Mouse (Mus musculus) spleen, adult 2 months (tissue): ENCODE results near the gene Mybpc3. TPM values are rescaled to one million over a fixed set of nuclear protein-coding genes. Genes with fewer than 3 reads are reported as not detected.

ENCODE experiments used
- DNase-seq, 2 experiments: peaks; one replicate each; pipeline versions ENCODE4 v3.0.0 to v3.0.0-alpha.2; 2012 to 2021; ENCODE audit warnings: low spot score in 2 of 2, low read depth in 1 of 2
- H3K27ac ChIP-seq: fragments of 200-500 bp; 2 replicates; pipeline ENCODE4 v1.5.1; 2012; ENCODE audit warnings: low read length, inconsistent platforms; ENCODE audit not compliant: insufficient read depth
- H3K27me3 ChIP-seq: fragments of 200-500 bp; 2 replicates; pipeline ENCODE4 v1.6.1; 2012; ENCODE audit warnings: mild to moderate bottlenecking, moderate library complexity, low read length, inconsistent platforms; ENCODE audit not compliant: control insufficient read depth, insufficient read depth
- H3K36me3 ChIP-seq: fragments of 200-500 bp; 2 replicates; pipeline ENCODE4 v1.6.1; 2012; ENCODE audit warnings: mild to moderate bottlenecking, low read length, inconsistent platforms; ENCODE audit not compliant: control insufficient read depth, insufficient read depth
- H3K4me1 ChIP-seq: fragments of 200-500 bp; 2 replicates; pipeline ENCODE4 v1.6.1; 2011; ENCODE audit warnings: inconsistent platforms; ENCODE audit not compliant: control insufficient read depth, insufficient read depth, insufficient read length
- H3K4me3 ChIP-seq: fragments of 200-500 bp; 2 replicates; pipeline ENCODE4 v1.5.1; 2011; ENCODE audit warnings: mild to moderate bottlenecking, inconsistent platforms; ENCODE audit not compliant: insufficient read depth, insufficient read length; ENCODE audit errors: extremely low read depth
- CTCF ChIP-seq: fragments of 200-500 bp; IDR thresholded peaks from 2 replicates; pipeline ENCODE4 v1.5.1; 2011; ENCODE audit warnings: mild to moderate bottlenecking, inconsistent platforms; ENCODE audit not compliant: insufficient read depth, insufficient read length, insufficient replicate concordance; ENCODE audit errors: extremely low read depth
- POLR2A ChIP-seq: fragments of 200-500 bp; IDR thresholded peaks from 2 replicates; pipeline ENCODE4 v1.6.1; 2011; ENCODE audit warnings: low read depth, low read length, inconsistent platforms
- WGBS: fragments of 180-500 bp; shearing (Covaris S2); methylation state at CpG from one replicate; pipeline ENCODE4 v1.1.7; 2018; 5-methylcytosine and 5-hydroxymethylcytosine counted together
- polyA plus RNA-seq: library from polyadenylated mRNA; depleted of rRNA; stranded (reverse); fragments of >200 nt; gene quantifications from 2 replicates; pipeline ENCODE4 v1.2.3, GENCODE M21; 2012; rRNA removed

The Mybpc3 gene
- polyA plus RNA-seq, 1 experiment, result 0.50 TPM

- no peak overlapping the region for H3K4me3 ChIP-seq
- peaks cover 24% of the 10 kb centered on the region for H3K36me3 ChIP-seq
- no peak overlapping the region for H3K27ac ChIP-seq
- no peak for DNase-seq
- 73% methylated on average over 5 of the region's 5 CpGs for WGBS
- H3K27me3 ChIP-seq, result no peaks in the 10 kb centered on the region
- peaks cover 13% of the 10 kb centered on the region for H3K4me1 ChIP-seq
- TF ChIP-seq POLR2A (no peak), CTCF (no peak)
Measured at GRCm38 (mm10) chr2:91180706-91181105, 62.8 kb downstream of the Mybpc3 start.

DNA sequence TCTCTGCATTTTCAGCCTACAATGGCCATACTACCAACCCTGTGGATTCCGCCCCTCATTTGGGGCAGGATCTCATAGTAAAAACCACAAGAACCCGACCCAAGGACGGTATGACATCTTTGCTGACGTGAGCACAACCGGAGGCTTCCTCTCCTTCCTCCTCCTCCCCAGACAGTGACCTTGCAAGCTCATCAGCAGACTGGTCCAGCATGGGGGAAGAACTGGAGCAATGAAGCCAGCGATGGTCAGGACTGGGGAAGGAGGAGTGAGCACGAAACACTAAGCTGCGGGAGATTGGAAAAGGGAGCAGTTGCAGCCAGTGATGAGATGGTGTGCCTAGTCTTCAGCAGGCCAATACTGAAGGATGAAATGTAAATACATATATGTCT is 64.1 kb downstream of the Mybpc3 start:
- Histone ChIP-seq H3K36me3 (peaks cover 14% of the 10 kb centered on the region), H3K27me3 (no peaks in the 10 kb centered on the region), H3K27ac (peak overlapping the region; percentile 93; the same call in 1 of the 2 replicates), H3K4me1 (peaks cover 13% of the 10 kb centered on the region), H3K4me3 (peak overlapping the region; percentile 70)
- 1% methylated on average over 8 of the region's 8 CpGs for WGBS
- no peak for DNase-seq
- TF ChIP-seq CTCF (no peak), POLR2A (no peak)

GRCm38 (mm10) chr2:91182405-91183147 is 64.6 kb downstream of the Mybpc3 start:
- TF ChIP-seq CTCF, result no peak
- TF ChIP-seq POLR2A, result no peak; the same call in 1 of the 2 replicates
- H3K27ac ChIP-seq, result peak overlapping the region; percentile 93
- H3K4me3 ChIP-seq, result peak overlapping the region; percentile 70
- 2% methylated on average over 80 of the region's 81 CpGs for WGBS
- H3K4me1 ChIP-seq, result peaks cover 13% of the 10 kb centered on the region
- no peaks in the 10 kb centered on the region for H3K27me3 ChIP-seq
- H3K36me3 ChIP-seq, result peaks cover 12% of the 10 kb centered on the region
- peak in 1 of 2 experiments; percentile 79 for DNase-seq

GRCm38 (mm10) chr2:91183148-91183513 is 65.2 kb downstream of the Mybpc3 start:
- DNase-seq, result peak; percentile 98 to 100
- Histone ChIP-seq H3K4me1 (peaks cover 13% of the 10 kb centered on the region), H3K36me3 (peaks cover 7% of the 10 kb centered on the region), H3K4me3 (peak overlapping the region; percentile 70), H3K27me3 (no peaks in the 10 kb centered on the region), H3K27ac (peak overlapping the region; percentile 93)
- WGBS, result 0% methylated on average over 9 of the region's 9 CpGs
- TF ChIP-seq CTCF (no peak), POLR2A (no peak)

DNA sequence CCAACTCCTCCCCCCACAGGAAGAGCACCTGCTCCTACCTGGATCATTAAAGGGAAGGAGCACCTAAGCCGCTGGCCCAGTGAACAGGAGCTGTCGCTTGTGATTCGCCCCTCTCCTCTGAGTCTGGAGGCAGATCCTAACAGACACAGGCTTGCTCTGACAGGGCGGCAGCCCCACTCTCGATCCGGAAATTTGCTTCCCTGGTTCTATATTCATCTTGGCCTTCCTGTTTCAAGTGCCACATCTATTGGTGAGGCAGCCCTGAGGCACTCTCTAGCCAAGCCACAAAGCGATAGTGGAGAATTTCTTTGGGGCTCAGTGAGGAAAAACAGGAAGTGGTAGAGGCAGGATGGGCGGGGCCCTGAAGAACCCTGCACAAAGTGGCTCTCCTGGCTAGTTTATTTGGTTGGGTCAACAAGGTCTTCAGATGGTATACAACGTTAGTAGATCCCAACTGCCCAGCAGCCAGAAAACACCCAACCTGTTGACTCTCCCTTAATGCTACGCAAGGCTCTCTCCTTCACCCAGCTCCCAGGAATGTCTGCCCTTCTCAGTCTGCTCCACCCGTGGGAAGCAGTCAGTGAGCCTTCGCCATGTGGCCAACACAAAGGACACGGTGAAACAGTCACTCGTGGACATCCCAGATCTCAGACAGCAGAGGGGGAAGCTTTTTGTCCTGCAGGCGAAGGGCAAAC is 65.9 kb downstream of the Mybpc3 start, which contains the start of gene Madd:
TSS of gene Madd (minus strand) at position 127 of the 695 bp plus-strand sequence.
- 21% methylated on average over 15 of the region's 15 CpGs for WGBS

More for the DNA sequence above, 65.9 kb downstream of the Mybpc3 start, which contains the start of gene Madd:
- peak within 1 kb of the TSS; percentile 70 for H3K4me3 ChIP-seq
- H3K36me3 ChIP-seq, result peaks cover 3% of the 10 kb centered on the region; the same call in 1 of the 2 replicates
- no peak for TF ChIP-seq CTCF
- TF ChIP-seq POLR2A, result peak; percentile 34
- H3K27me3 ChIP-seq, result no peaks in the 10 kb centered on the region
- DNase-seq, result peak; percentile 70 to 78
- peak within 1 kb of the TSS; percentile 93 for H3K27ac ChIP-seq
- H3K4me1 ChIP-seq, result peaks cover 13% of the 10 kb centered on the region

Other genes starting within 250 kb of the Mybpc3 start
- 1.7 and 2.7 TPM in 2 replicates for gene C1qtnf4, start 232.3 kb upstream of the Mybpc3 start, polyA plus RNA-seq
- 11.8 and 12.1 TPM in 2 replicates for gene Kbtbd4, start 213.4 kb upstream of the Mybpc3 start, polyA plus RNA-seq
- gene Ndufs3, start 213.3 kb upstream of the Mybpc3 start, polyA plus RNA-seq, result 54.7 and 59.7 TPM in 2 replicates
- gene Celf1, start 177.8 kb upstream of the Mybpc3 start, polyA plus RNA-seq, result 35.3 TPM in 2 replicates
- gene Rapsn, start 82.5 kb upstream of the Mybpc3 start, polyA plus RNA-seq, result 1.3 and 1.6 TPM in 2 replicates
- gene Psmc3, start 64.1 kb upstream of the Mybpc3 start, polyA plus RNA-seq, result 37.0 and 43.3 TPM in 2 replicates
- 31.3 and 35.6 TPM in 2 replicates for gene Slc39a13, start 47.7 kb upstream of the Mybpc3 start, polyA plus RNA-seq
- gene Spi1, start 35.8 kb upstream of the Mybpc3 start, polyA plus RNA-seq, result 199 and 220 TPM in 2 replicates
- 34.4 and 37.3 TPM in 2 replicates for gene Madd, start 65.7 kb downstream of the Mybpc3 start, polyA plus RNA-seq
- 74.4 and 90.0 TPM in 2 replicates for gene Nr1h3, start 84.7 kb downstream of the Mybpc3 start, polyA plus RNA-seq
- 21.4 and 24.6 TPM in 2 replicates for gene Acp2, start 84.7 kb downstream of the Mybpc3 start, polyA plus RNA-seq
- gene Ddb2, start 118.8 kb downstream of the Mybpc3 start, polyA plus RNA-seq, result 16.2 and 18.3 TPM in 2 replicates
- gene Pacsin3, start 137.8 kb downstream of the Mybpc3 start, polyA plus RNA-seq, result 2.2 and 3.8 TPM in 2 replicates
- 32.0 and 32.7 TPM in 2 replicates for gene Arfgap2, start 146.8 kb downstream of the Mybpc3 start, polyA plus RNA-seq